Mouse (Mus musculus): ENCODE results near the gene Unc93a2.
"Not testable (repeated sequence)": the region's sequence is repeated elsewhere in the genome, so short reads cannot be mapped to it uniquely, and the experiment has no call there.

DNA sequence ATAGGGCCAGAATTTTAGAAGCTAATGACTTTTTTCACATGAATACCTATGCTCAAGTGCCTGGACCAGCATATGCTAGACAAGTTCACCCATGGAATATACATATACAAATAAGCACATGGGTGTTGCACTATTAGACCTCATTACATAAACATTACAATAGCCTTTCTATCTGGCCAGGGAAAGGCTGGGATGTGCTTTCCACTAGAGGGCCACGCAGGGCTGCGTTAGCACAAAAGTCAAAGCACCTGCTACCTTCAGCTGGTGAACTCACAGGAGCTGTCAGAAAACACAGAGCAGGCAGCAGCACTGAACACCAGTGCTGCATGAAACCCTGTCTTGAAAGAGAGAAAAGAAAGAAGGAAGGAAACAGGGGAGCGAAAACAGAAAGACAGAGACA is 7.4 kb downstream of the Unc93a2 start:
- TF ChIP-seq TAL1, GATA1 (IDR thresholded peaks at IDR 0.05; ENCODE audit: low read length): not testable (repeated sequence)

Measured in erythroblast, embryonic 14.5 days (primary cell).